Mouse (Mus musculus) brown adipose tissue, adult 24 weeks (tissue): Measurements from ENCODE around the gene Angel2. TPM values are rescaled to one million over a fixed set of nuclear protein-coding genes. Genes with fewer than 3 reads are reported as not detected.

Experiments used
- H3K27ac ChIP-seq: fragments of 200-500 bp; replicated peaks from 2 replicates; pipeline ENCODE4 v1.5.1; 2012; ENCODE audit warnings: low read depth, mild to moderate bottlenecking, low read length
- H3K4me1 ChIP-seq: fragments of 200-500 bp; 2 replicates; pipeline ENCODE4 v1.6.1; 2012; ENCODE audit warnings: low read length, mixed read lengths; ENCODE audit not compliant: control insufficient read depth, insufficient read depth, insufficient read length
- H3K4me3 ChIP-seq: fragments of 200-500 bp; 2 replicates; pipeline ENCODE4 v1.5.1; 2012; ENCODE audit warnings: low read depth, mild to moderate bottlenecking, low read length, moderate library complexity; ENCODE audit not compliant: insufficient read depth
- polyA plus RNA-seq: library from polyadenylated mRNA; stranded (reverse); fragments of >200 nt; gene quantifications from 2 replicates; pipeline ENCODE4 v1.2.4, GENCODE M21; 2012; ENCODE audit not compliant: missing spikeins, insufficient read depth, insufficient read length

Angel2 gene
- polyA plus RNA-seq, 1 experiment = 28.7 TPM

DNA sequence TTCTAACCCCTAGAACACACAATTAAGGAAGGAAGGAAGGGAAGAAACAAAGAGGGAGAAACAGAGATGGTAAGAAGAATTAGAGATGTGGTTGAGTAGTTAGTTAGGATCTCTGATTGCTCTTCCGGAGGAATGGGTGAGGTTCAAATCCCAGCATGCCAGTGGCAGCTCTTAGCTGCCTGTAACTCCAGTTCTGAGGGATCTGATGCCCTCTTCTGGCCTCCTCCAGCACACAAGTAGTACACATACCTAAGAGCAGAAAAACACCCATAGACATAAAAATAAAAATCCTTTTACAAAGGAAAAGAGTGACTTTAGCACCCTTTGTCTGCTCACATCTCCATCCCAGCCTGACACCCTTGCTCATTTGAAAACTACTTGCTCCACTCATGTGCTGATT lies 12.3 kb upstream of the Angel2 start:
- Histone ChIP-seq H3K4me3 (no peak overlapping the region), H3K27ac (no peak overlapping the region), H3K4me1 (no peaks in the 10 kb centered on the region)

GRCm38 (mm10) chr1:190918938-190919337 lies 6.0 kb upstream of the Angel2 start:
- H3K4me1 ChIP-seq = no peaks in the 10 kb centered on the region
- no peak overlapping the region for H3K27ac ChIP-seq
- no peak overlapping the region for H3K4me3 ChIP-seq

GRCm38 (mm10) chr1:190919725-190920469 lies 5.0 kb upstream of the Angel2 start:
- Histone ChIP-seq H3K4me3 (no peak overlapping the region), H3K27ac (no peak overlapping the region), H3K4me1 (no peaks in the 10 kb centered on the region)

GRCm38 (mm10) chr1:190927311-190927710 lies 2.4 kb downstream of the Angel2 start:
- Histone ChIP-seq H3K27ac (0 out of 2 replicates have a peak overlapping the region, but pooled peaks have one; percentile 5), H3K4me1 (no peaks in the 10 kb centered on the region; the same call in 1 of the 2 replicates), H3K4me3 (no peak overlapping the region)

DNA sequence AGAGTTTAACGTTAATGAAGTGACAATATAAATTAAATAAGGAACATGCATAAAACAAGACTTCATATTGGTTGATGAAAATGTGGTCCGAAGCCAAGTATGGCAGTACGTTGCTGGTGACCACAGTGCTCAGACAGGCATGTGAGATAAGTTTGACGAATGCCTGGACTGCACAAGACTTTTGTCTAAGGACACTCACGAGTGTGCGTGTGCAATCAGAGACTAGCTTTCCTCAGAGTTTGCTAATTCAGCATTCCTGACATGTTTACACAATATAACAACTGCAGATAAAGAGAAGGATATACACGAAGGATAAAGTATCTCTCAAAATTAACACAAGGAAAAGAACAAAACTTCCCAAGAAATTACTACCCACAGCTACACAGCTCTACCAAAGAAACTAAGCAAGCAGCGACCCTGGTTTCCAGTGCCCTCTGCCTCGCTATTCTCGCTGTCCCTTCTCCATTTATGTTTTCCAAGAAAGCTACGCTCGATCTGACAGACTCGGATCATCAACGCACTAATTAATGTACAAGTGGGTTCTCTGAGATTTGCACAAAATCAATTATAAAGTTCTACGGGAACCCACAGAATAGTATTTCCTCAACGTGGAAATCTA lies 2.9 kb downstream of the Angel2 start:
- H3K4me1 ChIP-seq = no peaks in the 10 kb centered on the region; the same call in 1 of the 2 replicates
- peak overlapping the region; percentile 58 for H3K27ac ChIP-seq
- H3K4me3 ChIP-seq = peak overlapping the region; percentile 79

GRCm38 (mm10) chr1:190928370-190929009 lies 3.6 kb downstream of the Angel2 start:
- Histone ChIP-seq H3K27ac (peak overlapping the region; percentile 94), H3K4me1 (no peaks in the 10 kb centered on the region; the same call in 1 of the 2 replicates), H3K4me3 (peak overlapping the region; percentile 79)

DNA sequence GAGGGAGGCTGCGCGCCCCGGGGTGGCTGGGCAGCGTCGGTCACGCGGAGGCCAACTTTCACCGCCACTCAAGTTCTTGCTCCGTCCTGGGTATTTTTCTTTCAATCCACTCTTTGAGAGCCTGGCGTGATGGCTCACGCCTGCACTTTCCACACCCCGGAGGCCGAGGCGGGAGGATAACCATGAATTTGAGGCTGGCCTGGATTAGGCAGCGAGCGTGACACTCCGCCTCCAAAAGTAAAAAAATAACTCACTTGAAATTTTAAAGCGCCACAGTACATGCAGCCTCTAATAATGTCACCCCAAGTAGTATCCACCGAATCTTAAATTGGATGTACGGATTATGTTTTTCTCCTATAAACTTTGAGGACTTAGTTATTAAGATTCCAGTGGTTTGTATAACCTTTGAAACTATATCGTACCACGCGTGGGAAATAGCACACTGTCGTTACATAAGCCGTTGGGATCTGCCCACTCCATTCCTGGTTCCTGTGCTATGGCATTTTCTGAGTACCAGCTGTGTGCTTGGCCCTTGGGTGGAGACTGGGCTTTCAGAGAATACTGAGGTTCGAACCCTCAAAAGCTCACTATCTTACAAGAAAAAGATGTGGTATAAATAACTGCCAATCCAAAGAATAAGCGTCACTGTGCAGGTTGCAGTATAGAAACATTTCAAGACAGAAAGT lies 4.2 kb downstream of the Angel2 start:
- Histone ChIP-seq H3K4me1 (no peaks in the 10 kb centered on the region; the same call in 1 of the 2 replicates), H3K4me3 (peak overlapping the region; percentile 79), H3K27ac (peak overlapping the region; percentile 94)

DNA sequence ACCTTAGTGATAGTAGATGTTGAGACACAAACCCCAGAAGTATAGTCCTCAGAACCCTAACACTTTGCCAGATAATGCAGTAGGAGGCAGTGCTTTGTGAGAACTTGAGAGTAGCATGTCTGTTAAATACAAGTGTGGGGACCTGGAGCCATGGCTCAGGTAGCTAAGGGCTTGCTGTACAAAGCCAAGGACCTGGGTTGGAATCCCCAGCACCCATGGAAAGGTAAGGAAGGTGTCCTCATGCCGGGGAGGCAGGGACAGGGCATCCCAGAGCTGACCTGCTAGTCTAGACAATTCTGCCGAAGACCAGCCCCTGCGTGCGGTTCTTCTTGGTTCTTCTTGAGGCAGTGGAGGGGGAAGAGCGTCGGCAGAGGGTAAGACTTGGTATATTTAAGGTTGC lies 5.3 kb downstream of the Angel2 start:
- H3K4me1 ChIP-seq = no peaks in the 10 kb centered on the region; the same call in 1 of the 2 replicates
- no peak overlapping the region for H3K27ac ChIP-seq
- H3K4me3 ChIP-seq = no peak overlapping the region

GRCm38 (mm10) chr1:190939803-190940202 lies 14.9 kb downstream of the Angel2 start:
- no peak overlapping the region for H3K27ac ChIP-seq

DNA sequence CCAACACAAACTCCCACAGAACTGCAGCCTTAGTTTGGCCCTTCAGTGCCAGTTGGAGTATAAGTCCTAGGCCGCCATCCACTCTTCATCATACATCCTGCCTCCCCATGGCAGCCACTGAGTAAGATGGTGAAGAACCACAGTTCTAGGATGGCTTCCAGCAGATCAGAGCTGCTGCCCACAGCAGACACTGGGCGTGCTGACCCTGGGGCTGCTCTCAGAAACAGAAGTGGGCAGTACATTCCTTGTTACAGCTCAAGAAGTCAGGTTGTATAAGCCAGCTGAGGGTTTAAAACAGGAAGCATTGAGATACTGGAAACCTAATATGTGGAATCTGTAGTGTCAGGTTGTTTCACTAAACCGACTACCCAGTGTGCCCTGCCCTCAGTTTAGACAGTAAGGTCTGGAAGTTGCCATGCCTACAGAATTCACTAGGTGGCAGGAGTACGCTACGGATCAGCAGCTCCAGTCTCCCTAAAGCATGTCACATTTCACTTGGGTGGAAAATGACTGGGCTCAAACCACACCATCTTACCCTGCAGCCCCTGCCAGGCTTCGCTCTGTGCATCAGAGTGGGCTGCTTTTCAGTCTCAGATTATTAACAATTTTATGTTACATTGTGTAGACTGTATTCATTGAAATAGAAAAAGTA lies 19.3 kb downstream of the Angel2 start:
- Histone ChIP-seq H3K27ac (no peak overlapping the region), H3K4me3 (no peak overlapping the region), H3K4me1 (no peaks in the 10 kb centered on the region)

More at GRCm38 (mm10) chr1:190939803-190940202, 14.9 kb downstream of the Angel2 start:
- Histone ChIP-seq H3K4me3 (no peak overlapping the region), H3K4me1 (no peaks in the 10 kb centered on the region)

DNA sequence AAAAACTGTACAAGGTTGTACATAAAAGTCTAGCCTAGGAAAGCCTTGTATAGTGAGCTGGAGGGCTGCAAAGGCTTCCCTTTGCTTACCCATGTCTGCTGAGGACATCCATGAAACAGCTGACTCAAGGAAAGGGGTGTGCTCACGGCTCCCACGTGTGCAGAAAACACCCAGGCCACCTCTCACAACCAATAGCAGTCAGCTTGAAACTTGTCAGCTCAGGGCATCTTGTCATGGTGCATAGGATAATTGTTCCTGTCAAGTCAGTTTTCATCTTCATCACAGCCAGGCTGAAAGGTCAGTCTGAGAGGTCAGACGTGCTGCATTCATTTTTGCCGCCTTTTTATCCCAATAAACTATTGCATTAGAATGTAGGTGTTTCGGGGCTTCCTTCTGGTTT lies 23.1 kb downstream of the Angel2 start:
- Histone ChIP-seq H3K4me1 (no peaks in the 10 kb centered on the region), H3K4me3 (no peak overlapping the region), H3K27ac (no peak overlapping the region)

GRCm38 (mm10) chr1:190948439-190948838 lies 23.5 kb downstream of the Angel2 start:
- no peak overlapping the region for H3K4me3 ChIP-seq
- H3K27ac ChIP-seq = no peak overlapping the region
- no peaks in the 10 kb centered on the region for H3K4me1 ChIP-seq

GRCm38 (mm10) chr1:190948846-190949245 lies 23.9 kb downstream of the Angel2 start:
- Histone ChIP-seq H3K4me1 (no peaks in the 10 kb centered on the region), H3K4me3 (no peak overlapping the region), H3K27ac (no peak overlapping the region)

DNA sequence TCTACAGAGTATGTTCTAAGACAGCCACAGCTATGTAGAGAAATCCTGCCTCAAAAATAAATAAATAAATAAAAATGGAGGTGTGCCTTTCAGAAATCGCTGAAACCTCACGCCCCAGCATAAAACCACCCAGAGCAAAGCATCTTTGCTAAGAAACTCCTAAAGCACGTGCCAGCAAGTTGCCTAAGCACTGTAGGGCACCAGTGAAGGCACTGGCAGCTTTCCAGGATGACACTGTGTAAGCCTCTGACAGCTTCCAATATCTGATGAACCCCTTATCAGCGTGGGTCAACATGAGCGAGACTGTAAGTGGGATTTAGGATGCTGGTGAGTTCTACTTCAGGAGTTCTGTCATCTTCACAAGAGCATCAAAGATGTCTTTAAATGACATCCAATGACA lies 26.1 kb downstream of the Angel2 start:
- H3K4me3 ChIP-seq = no peak overlapping the region
- H3K27ac ChIP-seq = no peak overlapping the region
- H3K4me1 ChIP-seq = no peaks in the 10 kb centered on the region

GRCm38 (mm10) chr1:190953009-190953408 lies 28.1 kb downstream of the Angel2 start:
- no peak overlapping the region for H3K27ac ChIP-seq
- no peak overlapping the region for H3K4me3 ChIP-seq
- H3K4me1 ChIP-seq = no peaks in the 10 kb centered on the region
